Mouse (Mus musculus) lung, postnatal 0 days (tissue): Measurements from ENCODE around the gene Ppp1r3g. TPM values are rescaled to one million over a fixed set of nuclear protein-coding genes. Genes with fewer than 3 reads are reported as not detected.
A peak's percentile ranks its signal among the peaks of the same experiment; 100 is the strongest.

Experiments used
- ATAC-seq: fragments of 200-750 bp; cut with Nextera tagmentation; 2 replicates; pipeline ENCODE4 v1.8.0; 2017; ENCODE audit warnings: moderate library complexity
- DNase-seq: peaks from one replicate; pipeline ENCODE4 v3.0.0-alpha.2; 2016; ENCODE audit warnings: low spot score
- H3K27ac ChIP-seq: fragments of 300-500 bp; sonication (generic); 2 replicates; pipeline ENCODE4 v1.5.1; 2014; ENCODE audit warnings: antibody characterized with exemption, mild to moderate bottlenecking, low read length, mixed read lengths
- H3K27me3 ChIP-seq: fragments of 300-500 bp; sonication (generic); replicated peaks from 2 replicates; pipeline ENCODE4 v1.6.1; 2014; ENCODE audit warnings: low read length, mixed read lengths; ENCODE audit not compliant: insufficient read depth
- H3K36me3 ChIP-seq: fragments of 300-500 bp; sonication (generic); 2 replicates; pipeline ENCODE4 v1.6.1; 2014; ENCODE audit warnings: low read length, mixed read lengths; ENCODE audit not compliant: insufficient read depth
- H3K4me1 ChIP-seq: fragments of 300-500 bp; sonication (generic); 2 replicates; pipeline ENCODE4 v1.6.1; 2014; ENCODE audit warnings: antibody characterized with exemption, low read depth, low read length, mixed read lengths; ENCODE audit not compliant: insufficient read depth
- H3K4me2 ChIP-seq: fragments of 300-500 bp; sonication (generic); replicated peaks from 2 replicates; pipeline ENCODE4 v1.6.1; 2014; ENCODE audit warnings: low read depth, mild to moderate bottlenecking, low read length, moderate library complexity, mixed read lengths
- H3K4me3 ChIP-seq: fragments of 300-500 bp; sonication (generic); 2 replicates; pipeline ENCODE4 v1.5.1; 2014; ENCODE audit warnings: low read depth, low read length
- H3K9ac ChIP-seq: fragments of 300-500 bp; sonication (generic); replicated peaks from 2 replicates; pipeline ENCODE4 v1.6.1; 2014; ENCODE audit warnings: low read depth, mild to moderate bottlenecking
- H3K9me3 ChIP-seq: fragments of 300-500 bp; sonication (generic); 2 replicates; pipeline ENCODE4 v1.6.1; 2016; ENCODE audit warnings: low read length, mixed read lengths
- CTCF ChIP-seq: IDR thresholded peaks from 2 replicates; pipeline ENCODE4 v1.5.1; 2016; ENCODE audit warnings: antibody characterized with exemption, mild to moderate bottlenecking
- EP300 ChIP-seq: IDR thresholded peaks from 2 replicates; pipeline ENCODE4 v1.6.1; 2016; ENCODE audit warnings: antibody characterized with exemption, mild to moderate bottlenecking, control low read depth
- WGBS: fragments of 180-500 bp; shearing (Covaris S2); extraction: QIAGEN DNeasy Blood & Tissue Kit; methylation state at CpG from one replicate; pipeline ENCODE4 v1.1.7; 2014; 5-methylcytosine and 5-hydroxymethylcytosine counted together
- polyA plus RNA-seq: library from polyadenylated mRNA; unstranded; fragments of >200 nt; fragmentation: Nextera tagmentation; extraction: Ambion mirVana; gene quantifications from 2 replicates; pipeline ENCODE4 v1.2.1, GENCODE M21; 2015

Gene Ppp1r3g
- 0.38 and 0.55 TPM in 2 replicates for polyA plus RNA-seq

DNA sequence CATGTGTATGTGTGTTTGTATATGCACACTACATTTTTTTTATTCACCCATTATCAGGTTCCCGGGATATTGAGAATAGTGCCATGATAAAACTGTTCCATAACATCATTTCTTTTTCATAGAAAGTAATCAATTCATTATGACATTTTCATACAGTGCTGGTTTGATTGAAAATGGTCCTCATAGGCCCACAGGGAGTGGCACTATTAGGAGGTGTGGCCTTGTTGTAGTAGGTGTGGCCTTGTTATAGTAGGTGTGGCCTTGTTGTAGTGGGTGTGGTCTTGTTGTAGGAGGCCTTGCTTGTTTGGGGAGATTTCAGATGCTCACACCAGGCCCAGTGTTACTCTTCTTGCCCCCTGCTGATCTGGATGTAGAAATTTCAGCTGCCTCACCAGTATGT lies at the start of gene Ppp1r3g:
Gene Ppp1r3g (plus strand): TSS at position 301 of the 400 bp plus-strand sequence.
- 89% methylated on average over 1 of the region's 1 CpGs for WGBS
- no peak within 1 kb of the TSS for H3K4me3 ChIP-seq
- no peak within 1 kb of the TSS for H3K9ac ChIP-seq
- H3K36me3 ChIP-seq = no peaks in the 10 kb centered on the region
- ATAC-seq = no peak
- H3K27ac ChIP-seq = no peak within 1 kb of the TSS
- no peak within 1 kb of the TSS for H3K4me2 ChIP-seq
- DNase-seq = no peak
- H3K27me3 ChIP-seq = no peaks in the 10 kb centered on the region
- no peak for TF ChIP-seq EP300
- TF ChIP-seq CTCF = no peak
- no peaks in the 10 kb centered on the region for H3K4me1 ChIP-seq
- H3K9me3 ChIP-seq = no peaks in the 10 kb centered on the region

DNA sequence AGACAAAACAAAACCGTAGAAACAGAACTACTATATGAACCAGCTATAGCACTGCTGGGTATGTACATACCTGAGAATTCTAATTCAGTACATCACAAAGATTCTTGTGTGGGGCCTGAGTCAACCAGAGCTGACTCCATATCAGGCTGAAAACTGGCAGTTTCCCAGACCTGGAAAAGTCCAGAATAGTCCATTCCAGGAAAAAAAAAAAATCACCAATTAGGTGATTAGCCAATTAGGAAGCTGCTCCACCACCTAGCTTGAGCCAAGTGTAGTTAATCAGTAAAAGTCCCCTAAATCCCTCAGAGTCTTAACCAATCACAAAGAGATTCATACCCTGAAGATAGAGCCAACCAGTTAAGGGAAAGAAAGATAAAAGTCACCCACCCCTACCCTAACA lies 47.2 kb upstream of the Ppp1r3g start:
- Histone ChIP-seq H3K4me1 (no peaks in the 10 kb centered on the region), H3K9ac (no peak overlapping the region), H3K27me3 (no peaks in the 10 kb centered on the region), H3K4me3 (no peak overlapping the region), H3K9me3 (no peaks in the 10 kb centered on the region), H3K36me3 (no peaks in the 10 kb centered on the region), H3K27ac (no peak overlapping the region), H3K4me2 (no peak overlapping the region)
- TF ChIP-seq CTCF (no peak), EP300 (no peak)
- WGBS = 86% methylated on average over 1 of the region's 1 CpGs
- DNase-seq (no peak), ATAC-seq (no peak)

- 82% methylated on average over 2 of the region's 2 CpGs for WGBS
- no peaks in the 10 kb centered on the region for H3K9me3 ChIP-seq
- H3K9ac ChIP-seq = no peak overlapping the region
- no peak overlapping the region for H3K27ac ChIP-seq
- H3K4me1 ChIP-seq = no peaks in the 10 kb centered on the region
- DNase-seq (no peak), ATAC-seq (no peak)
- no peaks in the 10 kb centered on the region for H3K36me3 ChIP-seq
- no peak overlapping the region for H3K4me3 ChIP-seq
- H3K4me2 ChIP-seq = no peak overlapping the region
- no peaks in the 10 kb centered on the region for H3K27me3 ChIP-seq
- TF ChIP-seq EP300 (no peak), CTCF (no peak)
Observed at GRCm38 (mm10) chr13:35937991-35938390, 20.6 kb upstream of the Ppp1r3g start.

- no peak overlapping the region for H3K9ac ChIP-seq
- H3K4me1 ChIP-seq = no peaks in the 10 kb centered on the region
- H3K27me3 ChIP-seq = no peaks in the 10 kb centered on the region
- TF ChIP-seq CTCF = no peak
- no peak for TF ChIP-seq EP300
- ATAC-seq = no peak
- H3K36me3 ChIP-seq = no peaks in the 10 kb centered on the region
- H3K9me3 ChIP-seq = no peaks in the 10 kb centered on the region
- H3K4me3 ChIP-seq = no peak overlapping the region
- no peak overlapping the region for H3K4me2 ChIP-seq
- no peak overlapping the region for H3K27ac ChIP-seq
- 55% methylated on average over 18 of the region's 18 CpGs for WGBS
- no peak for DNase-seq
Observed at GRCm38 (mm10) chr13:35939871-35940665, 18.6 kb upstream of the Ppp1r3g start.

- H3K36me3 ChIP-seq = no peaks in the 10 kb centered on the region
Observed at GRCm38 (mm10) chr13:35940934-35941333, 17.7 kb upstream of the Ppp1r3g start.

GRCm38 (mm10) chr13:35946659-35947353 lies 11.8 kb upstream of the Ppp1r3g start:
- H3K27me3 ChIP-seq = no peaks in the 10 kb centered on the region
- WGBS = 65% methylated on average over 20 of the region's 20 CpGs
- no peaks in the 10 kb centered on the region for H3K4me1 ChIP-seq
- no peak overlapping the region for H3K4me3 ChIP-seq
- DNase-seq (no peak), ATAC-seq (no peak)
- no peaks in the 10 kb centered on the region for H3K9me3 ChIP-seq
- no peaks in the 10 kb centered on the region for H3K36me3 ChIP-seq
- H3K4me2 ChIP-seq = no peak overlapping the region
- no peak overlapping the region for H3K9ac ChIP-seq
- TF ChIP-seq CTCF = no peak
- no peak for TF ChIP-seq EP300
- no peak overlapping the region for H3K27ac ChIP-seq

More at GRCm38 (mm10) chr13:35940934-35941333, 17.7 kb upstream of the Ppp1r3g start:
- Histone ChIP-seq H3K4me2 (no peak overlapping the region), H3K9ac (no peak overlapping the region), H3K27me3 (no peaks in the 10 kb centered on the region), H3K4me3 (no peak overlapping the region), H3K9me3 (no peaks in the 10 kb centered on the region), H3K27ac (no peak overlapping the region), H3K4me1 (no peaks in the 10 kb centered on the region)
- no peak for TF ChIP-seq EP300
- ATAC-seq (no peak), DNase-seq (peak; percentile 19)
- WGBS = 88% methylated on average over 5 of the region's 5 CpGs
